Mouse (Mus musculus) embryo, embryonic 10 days (tissue): ENCODE data around the gene 4930415O20Rik.

Experiments
- DNase-seq: peaks from one replicate; pipeline ENCODE4 v3.0.0-alpha.2; 2015; ENCODE audit warnings: low spot score

The 4930415O20Rik gene

DNA sequence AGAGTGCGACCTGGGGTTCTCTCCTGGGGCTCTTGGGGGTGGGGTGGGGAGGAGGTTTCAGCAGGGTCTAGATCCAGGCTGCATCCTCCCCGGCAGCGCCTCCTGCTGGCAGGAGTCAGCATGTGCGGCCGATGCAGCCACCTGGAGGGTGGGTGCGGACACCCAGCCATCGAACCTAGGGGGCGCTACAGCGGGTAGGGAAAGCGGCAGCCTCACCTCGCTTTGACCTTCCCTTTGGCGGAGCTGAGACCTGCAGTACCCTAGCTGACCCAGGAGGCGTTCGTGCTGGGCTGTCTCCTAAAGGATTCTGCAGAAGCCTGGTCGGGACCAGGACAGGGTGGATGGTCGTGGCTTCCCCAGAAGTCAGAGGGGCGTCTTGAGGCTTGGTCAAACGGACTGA, 60.7 kb downstream of the 4930415O20Rik start:
- DNase-seq, result peak; percentile 90

DNA sequence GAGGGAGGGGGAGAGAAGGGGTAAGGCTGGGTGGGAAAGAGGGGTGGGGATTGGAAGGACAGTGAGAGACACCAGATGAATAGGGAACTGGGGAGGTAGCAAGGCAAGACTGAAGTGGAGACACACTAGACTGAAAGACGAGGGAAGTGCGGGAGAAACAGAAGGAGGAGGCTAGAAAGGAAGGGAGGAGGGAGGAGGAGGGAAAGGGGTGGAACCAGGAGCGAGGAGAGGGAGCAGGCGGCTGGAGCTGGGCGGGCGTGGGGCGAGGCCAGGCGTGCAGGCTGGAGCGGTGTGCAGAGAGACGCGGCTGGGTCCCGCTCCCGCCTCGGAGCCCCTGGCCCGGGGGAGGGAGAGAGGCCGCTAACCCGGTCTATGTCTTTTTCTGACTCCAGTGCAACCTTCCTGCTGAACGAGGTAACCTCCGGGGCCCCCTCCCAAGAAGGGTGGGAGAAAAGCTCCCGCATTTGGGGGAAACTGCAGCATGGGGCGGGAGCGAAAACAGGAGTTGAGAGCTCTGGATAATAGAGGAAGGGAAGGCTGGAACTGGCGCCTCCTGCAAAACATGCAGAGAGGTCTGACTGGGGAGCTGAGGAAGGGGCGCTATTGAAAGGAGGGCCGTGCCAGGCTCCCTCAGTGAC, 61.4 kb downstream of the 4930415O20Rik start:
- peak; percentile 85 for DNase-seq

DNA sequence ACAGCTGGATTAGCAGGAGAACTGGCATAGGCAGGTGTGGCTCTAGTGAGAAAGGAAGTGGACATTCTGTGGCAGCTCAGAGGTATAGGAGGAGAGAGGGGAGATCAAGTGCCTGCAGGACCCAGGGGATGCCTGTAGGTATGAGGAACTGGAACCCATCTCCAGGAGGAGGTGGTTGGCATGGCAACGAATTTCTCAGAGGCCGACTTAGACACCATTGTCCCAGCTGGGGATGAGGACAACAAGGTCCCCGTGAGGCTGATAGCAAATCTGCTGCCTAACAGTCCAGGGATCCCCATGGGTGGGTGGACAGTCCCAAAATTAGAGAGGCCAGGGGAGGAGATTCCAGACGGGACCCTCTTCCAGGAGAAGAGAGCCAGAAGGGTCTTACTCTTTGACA, 62.1 kb downstream of the 4930415O20Rik start:
- peak; percentile 66 for DNase-seq

DNA sequence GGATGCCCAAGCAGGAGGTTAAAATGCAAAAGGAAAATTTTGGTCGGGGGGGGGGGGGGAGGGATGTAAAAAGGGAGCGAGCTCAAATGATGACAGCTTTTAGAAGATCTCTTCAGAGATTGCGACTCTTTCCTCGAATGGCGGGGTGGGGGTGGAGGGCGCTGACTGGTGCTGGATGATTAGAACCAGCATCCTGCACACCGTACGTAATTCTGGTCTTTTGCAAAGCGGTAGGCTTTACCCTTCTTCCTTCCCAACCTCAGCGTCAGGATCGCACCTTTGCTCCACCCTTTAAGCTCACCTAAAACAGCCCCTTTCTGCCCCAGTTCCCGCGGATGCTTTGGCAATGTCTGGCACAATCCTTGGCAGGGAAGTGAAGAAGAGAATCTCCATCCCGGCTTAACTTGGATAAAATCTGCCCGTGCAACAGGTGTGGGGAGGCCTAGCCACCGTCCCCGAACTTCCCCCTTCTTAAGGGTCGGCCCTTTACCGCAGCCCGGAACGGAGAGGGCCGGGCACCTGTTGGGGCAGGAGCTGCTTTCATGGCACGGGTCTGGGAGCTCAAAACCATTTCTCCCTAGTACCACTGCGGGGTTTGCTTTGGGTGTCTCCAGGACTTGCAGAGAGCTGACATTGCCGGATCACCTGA, 63.1 kb downstream of the 4930415O20Rik start:
- no peak for DNase-seq

DNA sequence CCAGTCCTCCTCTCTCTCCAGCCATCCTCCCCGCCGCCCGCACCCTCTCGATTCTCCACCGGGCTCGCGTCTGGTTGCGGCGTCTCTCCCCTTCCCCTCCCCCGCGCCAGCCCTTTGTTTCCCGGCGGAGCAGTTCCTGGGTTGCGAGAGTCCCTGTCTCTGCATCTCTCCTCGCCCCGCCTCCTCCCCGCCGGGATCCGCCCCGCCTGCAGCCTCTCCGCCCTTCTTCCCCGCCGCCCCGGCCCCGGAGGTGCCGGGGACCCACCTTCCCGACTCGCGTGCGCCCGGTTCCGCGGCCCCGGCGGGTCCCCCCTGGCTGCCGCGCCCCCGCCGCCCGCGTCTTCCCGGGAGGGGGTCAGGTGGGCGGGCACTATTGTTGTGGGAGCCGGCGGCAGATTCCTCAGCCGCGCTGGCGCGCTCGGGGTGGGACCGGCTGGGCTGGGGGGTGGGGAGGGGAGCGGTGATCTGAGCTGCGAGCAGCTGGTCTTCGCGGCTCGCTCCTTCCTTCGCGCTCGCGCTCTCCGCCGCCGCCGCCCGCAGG, 63.8 kb downstream of the 4930415O20Rik start:
- peak; percentile 87 for DNase-seq

DNA sequence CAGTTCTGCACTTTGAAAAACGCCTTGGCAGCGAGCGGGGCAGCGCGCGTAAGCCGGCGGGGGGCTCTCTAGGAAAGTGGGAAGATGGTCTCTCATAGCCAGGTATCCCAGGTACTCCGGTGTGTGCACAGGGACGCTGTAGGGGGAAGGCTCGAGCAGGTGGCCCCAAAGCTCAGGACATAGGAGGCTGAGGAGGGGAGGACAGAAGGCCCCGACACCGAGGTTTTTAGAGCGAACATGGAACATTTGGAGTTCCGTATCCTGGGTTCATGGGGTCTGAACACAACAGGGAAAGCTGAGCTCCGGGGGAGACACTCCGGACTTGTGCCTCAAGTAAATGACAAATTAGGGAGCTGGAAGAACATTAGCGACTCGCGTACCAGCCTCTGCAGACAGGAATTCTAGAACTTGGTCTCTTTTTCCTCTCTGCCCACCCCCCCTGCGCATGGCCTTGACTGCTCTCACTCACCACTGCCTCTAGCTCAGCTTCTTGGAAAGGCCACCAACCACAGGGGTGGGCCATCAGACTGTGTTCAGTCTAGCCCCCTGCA, 64.6 kb downstream of the 4930415O20Rik start:
- no peak for DNase-seq

DNA sequence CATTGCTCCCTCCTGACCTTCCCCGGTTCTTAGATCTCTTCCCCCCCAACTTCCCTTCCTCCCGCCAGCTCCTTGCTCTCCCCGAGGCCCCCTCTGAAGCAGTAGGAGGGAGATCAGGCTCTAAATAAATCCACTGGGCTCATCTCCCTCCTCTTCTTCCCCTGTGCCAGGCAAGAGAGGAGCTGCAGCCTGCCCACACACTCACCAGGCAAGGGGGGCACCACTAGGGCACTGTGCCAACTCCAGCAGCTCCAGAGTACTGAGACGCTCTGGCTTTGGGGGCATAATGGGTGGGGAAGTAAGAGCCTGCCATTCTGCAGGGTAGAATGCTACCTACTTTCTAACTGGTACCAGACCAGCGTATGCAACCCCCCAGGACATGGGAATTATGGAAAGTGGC, 65.7 kb downstream of the 4930415O20Rik start:
- no peak for DNase-seq

DNA sequence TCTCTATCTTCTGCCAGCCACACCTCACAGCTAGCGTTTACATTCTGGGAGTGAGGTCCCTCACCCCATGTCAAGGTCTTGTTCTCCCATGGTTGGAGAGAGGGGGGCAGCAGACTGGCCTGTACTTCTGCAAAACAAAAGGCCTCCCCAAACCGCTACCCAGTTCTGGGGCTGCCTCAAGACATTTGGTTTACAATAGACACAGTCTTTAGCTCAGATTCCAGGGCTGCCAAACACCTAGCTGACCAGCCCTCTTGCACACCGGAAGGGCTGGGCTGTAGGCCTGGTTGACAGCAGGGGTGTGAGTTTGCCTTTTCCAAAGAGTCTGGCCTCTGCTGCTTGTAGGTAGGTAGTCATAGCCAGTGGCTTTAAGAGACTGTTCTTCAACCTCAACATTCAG, 66.4 kb downstream of the 4930415O20Rik start:
- no peak for DNase-seq
